Mouse (Mus musculus) CH12.LX (cell line): ENCODE measurements around the gene Plod3.

Source experiments
- CHD2 ChIP-seq: IDR thresholded peaks from 2 replicates; pipeline ENCODE4 v1.6.1; 2011; ENCODE audit warnings: low read length, improper control_type of control experiment
- CTCF ChIP-seq, 2 experiments: IDR thresholded peaks in 1 of 2; conservative IDR thresholded peaks in 1 of 2; 2 replicates each; pipeline ENCODE4 v1.5.1; 2011 to 2012; ENCODE audit warnings: low read depth in 2 of 2, low read length in 2 of 2, improper control_type of control experiment in 1 of 2, inconsistent platforms in 1 of 2, mild to moderate bottlenecking in 1 of 2, moderate library complexity in 1 of 2
- E2F4 ChIP-seq: IDR thresholded peaks from 2 replicates; pipeline ENCODE4 v1.6.1; 2011; ENCODE audit warnings: low read depth, low read length, improper control_type of control experiment; ENCODE audit not compliant: insufficient replicate concordance
- EP300 ChIP-seq: IDR thresholded peaks from 2 replicates; pipeline ENCODE4 v1.6.1; 2011; ENCODE audit warnings: low read length, improper control_type of control experiment
- MAX ChIP-seq: IDR thresholded peaks from 2 replicates; pipeline ENCODE4 v1.6.1; 2011; ENCODE audit warnings: low read length, improper control_type of control experiment
- NRF1 ChIP-seq: IDR thresholded peaks from 2 replicates; pipeline ENCODE4 v1.6.1; 2014; ENCODE audit warnings: low read depth, mild to moderate bottlenecking, inconsistent platforms, low read length, improper control_type of control experiment, moderate library complexity
- POLR2AphosphoS2 ChIP-seq: IDR thresholded peaks from 2 replicates; pipeline ENCODE4 v1.6.1; 2011; ENCODE audit warnings: low read depth, low read length, improper control_type of control experiment
- UBTF ChIP-seq: IDR thresholded peaks from 2 replicates; pipeline ENCODE4 v1.6.1; 2012; ENCODE audit warnings: low read depth, mild to moderate bottlenecking, inconsistent platforms, low read length, improper control_type of control experiment, moderate library complexity
- ZC3H11A ChIP-seq: IDR thresholded peaks from 2 replicates; pipeline ENCODE4 v1.6.1; 2012; ENCODE audit warnings: low read depth, mild to moderate bottlenecking, inconsistent platforms, low read length, improper control_type of control experiment

GRCm38 (mm10) chr5:136950521-136950920 lies 36.3 kb upstream of the Plod3 start:
- no peak for TF ChIP-seq CTCF (conservative IDR thresholded peaks at IDR 0.05 in 1 of 2, IDR thresholded peaks at IDR 0.05 in 1 of 2; ENCODE audit: low read depth in 2 of 2, low read length in 2 of 2)
- no peak for TF ChIP-seq EP300
- no peak for TF ChIP-seq MAX
- no peak for TF ChIP-seq ZC3H11A
- TF ChIP-seq E2F4 = no peak
- no peak for TF ChIP-seq NRF1
- no peak for TF ChIP-seq POLR2AphosphoS2
- no peak for TF ChIP-seq CHD2
- TF ChIP-seq UBTF = no peak
